Mouse (Mus musculus): ENCODE measurements around the gene Kcnj1. TPM values are rescaled to one million over a fixed set of nuclear protein-coding genes. Genes with fewer than 3 reads are reported as not detected.

Gene Kcnj1
- polyA plus RNA-seq, 1 experiment: not detected

DNA sequence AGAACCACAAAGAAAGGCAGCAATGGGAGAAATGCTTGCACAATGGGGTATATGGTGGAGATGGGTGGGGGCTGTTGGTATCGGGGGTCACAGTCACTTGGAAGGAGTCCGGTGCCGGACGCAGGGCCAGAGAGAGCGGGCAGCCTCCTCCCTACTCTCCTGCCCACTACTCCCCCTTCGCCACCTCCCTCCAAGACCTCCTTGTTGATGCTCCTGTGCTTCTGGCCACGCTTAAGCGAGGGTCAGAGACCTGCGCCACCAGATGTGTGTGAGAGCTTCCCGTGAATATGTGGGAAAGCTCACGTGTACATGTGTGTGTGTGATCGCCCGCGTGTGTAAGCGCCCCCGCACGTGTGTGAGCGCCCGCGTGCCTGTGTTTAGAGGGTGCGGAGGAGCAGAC lies 27.8 kb upstream of the Kcnj1 start:
- peaks cover 3% of the 10 kb centered on the region; the same call in 1 of the 2 replicates for H3K27me3 ChIP-seq (ENCODE audit: control insufficient read depth, insufficient read depth, low read length)
- H3K4me3 ChIP-seq (replicated peaks; ENCODE audit: insufficient read depth, low read depth, low read length): no peak overlapping the region
- no peak for TF ChIP-seq CTCF (IDR thresholded peaks at IDR 0.05; ENCODE audit: borderline replicate concordance, insufficient read depth, low read depth, low read length)
- no peak for TF ChIP-seq POLR2A (IDR thresholded peaks at IDR 0.05; ENCODE audit: borderline replicate concordance, insufficient read depth, low read length)
- WGBS: 3% methylated on average over 21 of the region's 21 CpGs
- DNase-seq: no peak
- no peaks in the 10 kb centered on the region; the same call in 1 of the 2 replicates for H3K4me1 ChIP-seq (ENCODE audit: control insufficient read depth, insufficient read depth, low read length)
- no peak overlapping the region for H3K27ac ChIP-seq (ENCODE audit: insufficient read depth, low read length)

DNA sequence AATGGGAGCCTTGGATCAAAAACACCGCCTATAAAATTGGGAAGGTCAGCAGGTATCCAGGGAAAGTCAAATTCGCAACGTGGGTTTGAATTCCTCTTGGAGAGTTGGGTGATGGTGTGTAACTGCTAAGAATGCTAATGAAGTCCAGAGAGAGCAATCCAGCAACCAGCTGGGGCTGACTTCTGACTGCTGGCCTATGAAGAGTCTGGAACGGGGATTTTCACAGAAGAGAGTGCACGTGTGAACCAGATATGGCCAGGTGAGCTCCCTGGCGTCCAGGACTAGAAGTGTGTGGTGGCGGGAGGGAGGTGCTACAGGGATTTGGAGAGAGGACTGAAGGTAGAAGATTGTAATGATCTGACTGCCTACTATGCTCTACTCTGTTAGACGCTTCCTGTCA lies 24.2 kb upstream of the Kcnj1 start:
- no peak overlapping the region for H3K27ac ChIP-seq (ENCODE audit: insufficient read depth, low read length)
- peaks cover 2% of the 10 kb centered on the region; the same call in 1 of the 2 replicates for H3K27me3 ChIP-seq (ENCODE audit: control insufficient read depth, insufficient read depth, low read length)
- H3K4me3 ChIP-seq (replicated peaks; ENCODE audit: insufficient read depth, low read depth, low read length): no peak overlapping the region
- H3K4me1 ChIP-seq (ENCODE audit: control insufficient read depth, insufficient read depth, low read length): no peaks in the 10 kb centered on the region; the same call in 1 of the 2 replicates
- TF ChIP-seq CTCF (IDR thresholded peaks at IDR 0.05; ENCODE audit: borderline replicate concordance, insufficient read depth, low read depth, low read length) (no peak), POLR2A (IDR thresholded peaks at IDR 0.05; ENCODE audit: borderline replicate concordance, insufficient read depth, low read length) (no peak)
- DNase-seq: no peak
- 66% methylated on average over 8 of the region's 8 CpGs for WGBS

DNA sequence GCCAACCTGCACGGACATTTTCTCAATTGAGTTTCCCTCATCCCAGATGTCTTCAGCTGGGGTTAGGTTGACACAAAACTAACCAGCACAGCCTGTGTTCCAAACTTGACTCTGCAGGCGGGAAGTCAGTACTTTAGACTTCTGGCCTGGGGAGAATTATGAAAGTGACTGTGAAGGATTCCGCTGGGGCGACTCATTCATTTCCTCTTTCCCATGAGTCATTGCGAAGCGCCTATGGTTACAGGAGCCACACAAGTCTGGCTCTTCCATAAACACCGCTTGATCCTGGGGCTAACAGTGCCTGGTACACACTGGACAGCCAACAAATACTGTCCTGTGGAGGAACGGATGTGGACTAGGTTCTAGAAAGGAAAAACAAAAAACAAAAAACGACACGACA lies 22.9 kb upstream of the Kcnj1 start:
- Histone ChIP-seq H3K27me3 (ENCODE audit: control insufficient read depth, insufficient read depth, low read length) (no peaks in the 10 kb centered on the region; the same call in 1 of the 2 replicates), H3K27ac (ENCODE audit: insufficient read depth, low read length) (no peak overlapping the region), H3K4me1 (ENCODE audit: control insufficient read depth, insufficient read depth, low read length) (no peaks in the 10 kb centered on the region; the same call in 1 of the 2 replicates), H3K4me3 (replicated peaks; ENCODE audit: insufficient read depth, low read depth, low read length) (no peak overlapping the region)
- 94% methylated on average over 10 of the region's 10 CpGs for WGBS
- TF ChIP-seq CTCF (IDR thresholded peaks at IDR 0.05; ENCODE audit: borderline replicate concordance, insufficient read depth, low read depth, low read length) (no peak), POLR2A (IDR thresholded peaks at IDR 0.05; ENCODE audit: borderline replicate concordance, insufficient read depth, low read length) (no peak)
- DNase-seq: no peak

DNA sequence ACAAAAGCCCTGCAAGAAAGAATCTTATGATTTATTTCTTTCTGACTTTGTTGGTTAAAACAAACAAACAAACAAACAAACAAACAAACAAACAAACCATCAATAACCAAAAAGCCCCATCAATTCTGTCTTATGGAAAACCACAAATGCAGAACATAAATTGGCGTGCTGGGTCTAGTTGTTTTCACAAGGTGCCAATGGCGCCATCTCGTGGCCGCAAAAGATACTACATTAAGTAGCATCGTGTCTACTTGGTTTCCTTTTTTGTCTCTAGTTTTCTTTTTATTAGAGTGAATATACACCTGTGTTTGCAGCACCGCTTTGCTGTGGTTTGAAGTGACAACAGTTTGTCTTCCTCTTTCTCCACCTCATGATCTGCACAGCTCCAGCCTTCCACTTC lies 22.0 kb upstream of the Kcnj1 start:
- peak; percentile 57 to 72 for DNase-seq
- Histone ChIP-seq H3K27ac (ENCODE audit: insufficient read depth, low read length) (no peak overlapping the region), H3K27me3 (ENCODE audit: control insufficient read depth, insufficient read depth, low read length) (no peaks in the 10 kb centered on the region; the same call in 1 of the 2 replicates), H3K4me3 (replicated peaks; ENCODE audit: insufficient read depth, low read depth, low read length) (no peak overlapping the region), H3K4me1 (ENCODE audit: control insufficient read depth, insufficient read depth, low read length) (no peaks in the 10 kb centered on the region)
- TF ChIP-seq POLR2A (IDR thresholded peaks at IDR 0.05; ENCODE audit: borderline replicate concordance, insufficient read depth, low read length): no peak
- TF ChIP-seq CTCF (IDR thresholded peaks at IDR 0.05; ENCODE audit: borderline replicate concordance, insufficient read depth, low read depth, low read length): peak; percentile 76
- 8% methylated on average over 6 of the region's 6 CpGs for WGBS

DNA sequence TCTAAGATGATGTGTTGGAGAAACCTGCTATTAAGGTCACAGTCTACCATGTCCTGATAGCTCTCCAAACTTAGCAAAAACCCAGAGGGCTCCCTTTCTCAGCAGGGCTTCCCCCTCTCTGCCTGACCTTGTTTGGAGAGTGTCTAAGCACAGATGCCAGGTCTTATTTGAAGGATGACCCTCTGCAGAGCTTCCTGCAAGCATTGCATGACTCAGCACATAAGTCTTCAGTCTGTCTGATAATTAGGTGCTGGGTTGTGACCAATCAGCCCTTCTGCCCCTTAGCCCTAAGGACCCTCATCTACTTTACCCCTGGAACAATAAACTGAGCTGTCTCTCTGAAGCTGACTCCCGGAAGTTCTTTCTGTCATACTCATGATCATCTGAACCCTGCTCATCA lies 11.5 kb upstream of the Kcnj1 start:
- TF ChIP-seq POLR2A (IDR thresholded peaks at IDR 0.05; ENCODE audit: borderline replicate concordance, insufficient read depth, low read length) (no peak), CTCF (IDR thresholded peaks at IDR 0.05; ENCODE audit: borderline replicate concordance, insufficient read depth, low read depth, low read length) (no peak)
- Histone ChIP-seq H3K27me3 (ENCODE audit: control insufficient read depth, insufficient read depth, low read length) (no peaks in the 10 kb centered on the region), H3K4me3 (replicated peaks; ENCODE audit: insufficient read depth, low read depth, low read length) (no peak overlapping the region), H3K27ac (ENCODE audit: insufficient read depth, low read length) (no peak overlapping the region), H3K4me1 (ENCODE audit: control insufficient read depth, insufficient read depth, low read length) (no peaks in the 10 kb centered on the region)
- DNase-seq: no peak
- 88% methylated on average over 1 of the region's 1 CpGs for WGBS

DNA sequence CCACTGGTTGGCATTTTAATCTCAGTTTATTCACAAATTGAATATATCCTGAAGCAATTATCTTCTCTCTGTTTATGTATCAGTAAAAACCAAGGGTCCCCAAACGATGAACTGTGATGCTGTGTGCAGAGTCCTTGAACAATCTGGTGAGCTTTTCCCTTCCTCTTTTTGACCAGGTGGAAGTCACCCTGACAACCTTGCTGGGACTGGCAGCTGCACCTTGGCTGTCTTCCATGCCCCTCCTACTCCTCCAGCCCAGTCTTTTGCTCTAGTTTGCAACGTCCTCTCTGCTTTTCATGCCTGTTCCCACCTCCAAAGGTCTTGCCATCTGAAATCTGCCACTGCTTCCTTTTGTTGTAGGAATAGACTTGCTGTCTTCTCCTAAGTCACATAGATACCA lies 3.5 kb upstream of the Kcnj1 start:
- Histone ChIP-seq H3K27ac (ENCODE audit: insufficient read depth, low read length) (no peak overlapping the region), H3K4me1 (ENCODE audit: control insufficient read depth, insufficient read depth, low read length) (no peaks in the 10 kb centered on the region), H3K4me3 (replicated peaks; ENCODE audit: insufficient read depth, low read depth, low read length) (no peak overlapping the region), H3K27me3 (ENCODE audit: control insufficient read depth, insufficient read depth, low read length) (no peaks in the 10 kb centered on the region)
- TF ChIP-seq POLR2A (IDR thresholded peaks at IDR 0.05; ENCODE audit: borderline replicate concordance, insufficient read depth, low read length): no peak
- no peak for TF ChIP-seq CTCF (IDR thresholded peaks at IDR 0.05; ENCODE audit: borderline replicate concordance, insufficient read depth, low read depth, low read length)
- no peak for DNase-seq
- WGBS: 27% methylated on average over 2 of the region's 2 CpGs

DNA sequence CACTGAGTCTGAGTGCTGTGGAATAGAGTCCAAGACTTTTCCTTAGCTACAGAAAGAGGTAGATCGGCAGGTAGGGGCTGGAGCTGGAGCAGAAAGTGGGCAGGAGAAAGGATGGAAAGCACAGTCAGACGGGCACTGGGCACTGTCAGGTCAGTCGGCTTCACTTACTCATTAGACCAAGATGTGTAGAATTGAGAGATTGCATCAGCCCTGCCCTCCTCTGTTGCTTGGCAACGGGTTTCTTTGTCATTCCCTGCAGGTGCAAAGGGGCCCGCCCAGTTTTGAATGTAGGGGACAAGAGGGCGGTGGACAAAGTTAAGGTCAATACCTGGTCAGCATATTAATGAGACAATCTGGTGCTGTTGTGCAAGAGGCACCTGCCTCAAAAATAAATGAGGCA lies 2.9 kb upstream of the Kcnj1 start:
- 25% methylated on average over 6 of the region's 6 CpGs for WGBS
- H3K4me1 ChIP-seq (ENCODE audit: control insufficient read depth, insufficient read depth, low read length): no peaks in the 10 kb centered on the region
- H3K4me3 ChIP-seq (replicated peaks; ENCODE audit: insufficient read depth, low read depth, low read length): no peak overlapping the region
- H3K27me3 ChIP-seq (ENCODE audit: control insufficient read depth, insufficient read depth, low read length): no peaks in the 10 kb centered on the region
- no peak overlapping the region for H3K27ac ChIP-seq (ENCODE audit: insufficient read depth, low read length)
- no peak for TF ChIP-seq CTCF (IDR thresholded peaks at IDR 0.05; ENCODE audit: borderline replicate concordance, insufficient read depth, low read depth, low read length)
- no peak for TF ChIP-seq POLR2A (IDR thresholded peaks at IDR 0.05; ENCODE audit: borderline replicate concordance, insufficient read depth, low read length)
- no peak for DNase-seq

DNA sequence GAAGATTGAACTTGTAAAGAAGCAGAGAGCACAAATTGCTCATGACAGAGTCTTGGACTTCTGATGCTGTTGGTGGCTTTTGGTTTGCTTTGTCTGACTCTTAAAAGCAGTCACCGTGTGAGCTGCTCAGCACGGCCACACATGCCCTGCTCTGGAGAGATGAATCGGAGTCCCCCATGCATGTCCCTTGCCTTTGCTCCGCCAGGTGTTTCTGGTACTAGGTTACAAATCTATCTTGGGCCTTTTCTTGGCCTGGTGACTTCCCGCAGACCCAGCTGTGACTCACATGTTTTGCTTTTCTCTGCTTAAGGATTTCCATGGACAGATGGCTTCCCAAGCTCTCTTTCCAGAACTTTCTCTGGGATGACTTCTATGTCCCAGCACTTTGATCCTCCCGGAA lies 1.4 kb downstream of the Kcnj1 start:
- DNase-seq: no peak
- H3K4me1 ChIP-seq (ENCODE audit: control insufficient read depth, insufficient read depth, low read length): no peaks in the 10 kb centered on the region
- TF ChIP-seq POLR2A (IDR thresholded peaks at IDR 0.05; ENCODE audit: borderline replicate concordance, insufficient read depth, low read length) (no peak), CTCF (IDR thresholded peaks at IDR 0.05; ENCODE audit: borderline replicate concordance, insufficient read depth, low read depth, low read length) (no peak)
- H3K27me3 ChIP-seq (ENCODE audit: control insufficient read depth, insufficient read depth, low read length): no peaks in the 10 kb centered on the region
- 88% methylated on average over 6 of the region's 6 CpGs for WGBS
- H3K4me3 ChIP-seq (replicated peaks; ENCODE audit: insufficient read depth, low read depth, low read length): no peak overlapping the region
- no peak overlapping the region for H3K27ac ChIP-seq (ENCODE audit: insufficient read depth, low read length)

All from cerebellum, adult 2 months (tissue).